Mouse (Mus musculus) forebrain, embryonic 14.5 days (tissue): Measurements from ENCODE around the gene Ubiad1. TPM values are rescaled to one million over a fixed set of nuclear protein-coding genes. Genes with fewer than 3 reads are reported as not detected.

Experiments
- ATAC-seq: fragments of 200-750 bp; cut with Nextera tagmentation; 2 replicates; pipeline ENCODE4 v1.8.0; 2017; ENCODE audit warnings: mild to moderate bottlenecking, moderate library complexity
- DNase-seq: peaks from one replicate; pipeline ENCODE4 v3.0.0-alpha.2; 2015; ENCODE audit warnings: low spot score
- H3K27ac ChIP-seq: fragments of 300-500 bp; sonication (generic); 2 replicates; pipeline ENCODE4 v1.5.1; 2014; ENCODE audit warnings: low read depth, mild to moderate bottlenecking, control low read depth, low read length, moderate library complexity
- H3K27me3 ChIP-seq: fragments of 300-500 bp; sonication (generic); replicated peaks from 2 replicates; pipeline ENCODE4 v1.6.1; 2014; ENCODE audit warnings: low read length, control low read depth, mixed read lengths; ENCODE audit not compliant: control insufficient read depth, insufficient read depth
- H3K36me3 ChIP-seq: fragments of 300-500 bp; sonication (generic); 2 replicates; pipeline ENCODE4 v1.6.1; 2014; ENCODE audit warnings: low read length, control low read depth; ENCODE audit not compliant: control insufficient read depth, insufficient read depth
- H3K4me1 ChIP-seq: fragments of 300-500 bp; sonication (generic); 2 replicates; pipeline ENCODE4 v1.6.1; 2014; ENCODE audit warnings: antibody characterized with exemption, low read length, control low read depth; ENCODE audit not compliant: control insufficient read depth, insufficient read depth
- H3K4me2 ChIP-seq: fragments of 300-500 bp; sonication (generic); 2 replicates; pipeline ENCODE4 v1.6.1; 2014; ENCODE audit warnings: mild to moderate bottlenecking, control low read depth, low read length
- H3K4me3 ChIP-seq: fragments of 300-500 bp; sonication (generic); 2 replicates; pipeline ENCODE4 v1.5.1; 2014; ENCODE audit warnings: low read depth, low read length, control low read depth
- H3K9ac ChIP-seq: fragments of 300-500 bp; sonication (generic); 2 replicates; pipeline ENCODE4 v1.6.1; 2014; ENCODE audit warnings: mild to moderate bottlenecking, low read length, control low read depth, moderate library complexity
- H3K9me3 ChIP-seq: fragments of 300-500 bp; sonication (generic); replicated peaks from 2 replicates; pipeline ENCODE4 v1.6.1; 2016; ENCODE audit warnings: low read length, control low read depth, mixed read lengths; ENCODE audit not compliant: control insufficient read depth
- WGBS: fragments of 180-500 bp; shearing (Covaris S2); extraction: QIAGEN DNeasy Blood & Tissue Kit; methylation state at CpG from one replicate; pipeline ENCODE4 v1.1.7; 2014; 5-methylcytosine and 5-hydroxymethylcytosine counted together
- polyA plus RNA-seq: library from polyadenylated mRNA; unstranded; fragments of >200 nt; fragmentation: Nextera tagmentation; extraction: Ambion mirVana; gene quantifications from 2 replicates; pipeline ENCODE4 v1.2.1, GENCODE M21; 2014

Gene Ubiad1
- polyA plus RNA-seq, 1 experiment from 2014 or later = 14.2 TPM

DNA sequence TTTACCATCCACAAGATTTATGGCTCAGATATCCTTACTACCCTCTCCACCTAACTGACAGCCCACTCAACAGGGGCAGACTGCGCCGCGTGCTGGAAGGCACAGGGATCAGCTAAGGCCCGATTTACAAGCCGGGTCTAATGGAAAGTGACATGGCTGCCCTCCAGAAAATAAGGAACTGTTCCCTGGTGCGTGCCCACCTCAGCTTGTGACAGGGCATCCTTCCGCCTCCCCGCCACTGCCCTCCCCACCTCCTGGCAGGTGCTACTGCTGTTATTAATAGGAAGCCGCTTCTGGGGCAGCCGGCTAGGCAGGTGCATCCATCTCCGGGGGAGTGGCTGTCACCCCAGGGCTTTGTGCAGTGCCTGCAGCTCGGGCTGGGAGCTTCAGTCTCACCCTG is 41.2 kb downstream of the Ubiad1 start:
- no peaks in the 10 kb centered on the region for H3K9me3 ChIP-seq
- H3K27me3 ChIP-seq = peaks cover 15% of the 10 kb centered on the region
- DNase-seq (no peak), ATAC-seq (no peak)
- no peak overlapping the region for H3K9ac ChIP-seq
- H3K4me1 ChIP-seq = peaks cover 11% of the 10 kb centered on the region
- 11% methylated on average over 12 of the region's 12 CpGs for WGBS
- no peak overlapping the region for H3K4me2 ChIP-seq
- no peak overlapping the region for H3K27ac ChIP-seq
- no peaks in the 10 kb centered on the region for H3K36me3 ChIP-seq
- H3K4me3 ChIP-seq = no peak overlapping the region

DNA sequence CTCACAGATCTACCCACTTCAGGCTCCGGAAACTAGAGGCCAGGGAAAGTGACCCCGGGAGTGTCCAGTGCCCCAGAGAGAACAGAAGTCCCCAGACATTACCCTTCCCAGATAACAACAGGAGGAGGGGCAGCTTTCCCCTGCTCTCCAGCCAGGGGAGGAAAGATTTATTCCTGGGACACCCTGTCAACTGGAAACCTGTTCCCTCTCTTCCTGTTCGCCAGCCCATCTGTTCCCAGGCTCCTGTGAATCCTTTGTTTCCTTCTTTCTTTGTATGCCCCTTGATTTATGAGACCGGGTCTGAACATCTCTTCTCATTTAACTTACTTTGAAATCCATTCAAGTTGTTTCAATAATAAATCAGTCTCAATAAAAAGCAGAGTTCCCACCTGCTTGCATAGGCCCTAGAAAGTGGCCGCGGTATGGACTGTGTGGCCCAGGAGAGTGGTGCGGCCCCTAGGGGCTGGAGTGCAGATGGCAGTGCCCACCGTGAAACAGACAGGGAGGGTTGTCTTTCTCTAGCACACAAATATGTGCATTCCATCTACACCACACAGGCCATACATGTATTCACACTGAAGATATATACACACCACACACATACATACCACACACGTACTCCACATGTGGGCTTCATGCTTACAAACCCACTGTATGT is 45.0 kb downstream of the Ubiad1 start:
- Histone ChIP-seq H3K4me2 (no peak overlapping the region), H3K27me3 (peaks cover 4% of the 10 kb centered on the region; the same call in 1 of the 2 replicates), H3K4me3 (no peak overlapping the region), H3K9ac (no peak overlapping the region), H3K9me3 (no peaks in the 10 kb centered on the region), H3K4me1 (peaks cover 8% of the 10 kb centered on the region), H3K27ac (peak overlapping the region; percentile 10; the same call in 1 of the 2 replicates), H3K36me3 (no peaks in the 10 kb centered on the region)
- ATAC-seq (no peak), DNase-seq (no peak)
- WGBS = 70% methylated on average over 9 of the region's 9 CpGs

DNA sequence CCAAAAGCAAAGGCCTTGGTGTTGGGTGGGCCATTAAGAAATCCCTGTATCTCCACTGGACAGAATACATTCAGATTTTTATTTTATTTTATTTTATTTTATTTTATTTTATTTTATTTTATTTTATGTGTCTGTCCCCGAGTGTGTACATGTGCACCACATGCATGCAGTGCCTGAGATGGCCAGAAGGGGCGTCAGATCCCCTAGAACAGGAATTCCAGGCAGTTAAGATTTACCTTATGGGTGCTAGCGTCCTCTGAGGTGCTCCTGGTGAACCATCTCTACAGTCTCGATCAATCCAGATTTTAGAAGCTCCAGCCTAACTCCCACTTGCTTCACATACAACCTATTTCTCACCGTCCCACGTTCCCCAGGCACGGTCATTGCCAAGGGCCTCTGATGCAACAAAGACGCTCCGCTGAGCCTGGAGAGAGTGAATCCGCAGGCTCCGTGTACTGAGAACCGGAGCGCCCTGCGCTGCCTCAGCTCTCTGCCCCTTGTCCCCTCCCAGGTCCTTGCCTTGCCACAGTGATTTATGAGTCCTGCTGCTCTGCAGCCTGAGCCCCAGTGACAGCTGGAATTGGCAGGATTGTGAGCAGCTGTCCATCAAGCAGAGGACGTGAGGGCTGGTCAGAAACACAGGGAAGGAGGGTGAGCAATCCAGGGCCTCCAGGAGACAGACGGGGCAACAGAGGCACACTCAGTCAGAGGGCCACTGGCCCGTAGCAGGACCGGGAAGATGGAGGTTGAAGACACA is 46.9 kb downstream of the Ubiad1 start:
- H3K9me3 ChIP-seq = no peaks in the 10 kb centered on the region
- no peak overlapping the region for H3K4me2 ChIP-seq
- H3K9ac ChIP-seq = no peak overlapping the region
- H3K27ac ChIP-seq = peak overlapping the region; percentile 2; the same call in 1 of the 2 replicates
- ATAC-seq (no peak), DNase-seq (no peak)
- no peaks in the 10 kb centered on the region for H3K36me3 ChIP-seq
- H3K4me3 ChIP-seq = no peak overlapping the region
- 80% methylated on average over 18 of the region's 18 CpGs for WGBS
- peaks cover 3% of the 10 kb centered on the region; the same call in 1 of the 2 replicates for H3K4me1 ChIP-seq
- H3K27me3 ChIP-seq = no peaks in the 10 kb centered on the region

DNA sequence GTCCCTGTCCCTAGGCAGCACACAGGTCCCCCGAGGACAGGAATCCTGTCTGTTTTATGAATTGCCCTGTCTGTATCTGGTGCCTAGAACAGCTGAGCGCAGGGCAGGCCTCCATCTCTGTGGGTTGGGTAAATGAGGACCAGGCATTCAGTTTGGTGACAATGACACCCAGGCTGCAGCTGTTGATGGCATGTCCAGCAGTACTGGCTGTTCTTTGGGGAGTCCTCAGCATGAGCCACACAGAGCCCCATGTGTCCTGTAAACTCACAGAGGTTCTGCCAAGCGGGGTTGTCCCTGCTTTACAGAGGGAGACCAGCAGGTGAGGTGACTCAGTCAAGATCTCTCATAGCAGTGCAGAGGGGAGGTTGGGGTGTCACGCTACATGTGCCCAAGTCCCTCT is 47.5 kb downstream of the Ubiad1 start:
- H3K27ac ChIP-seq = no peak overlapping the region
- no peak overlapping the region for H3K9ac ChIP-seq
- 91% methylated on average over 4 of the region's 4 CpGs for WGBS
- H3K27me3 ChIP-seq = no peaks in the 10 kb centered on the region
- no peak overlapping the region for H3K4me3 ChIP-seq
- no peaks in the 10 kb centered on the region for H3K9me3 ChIP-seq
- H3K36me3 ChIP-seq = no peaks in the 10 kb centered on the region
- no peak overlapping the region for H3K4me2 ChIP-seq
- ATAC-seq (no peak), DNase-seq (no peak)
- peaks cover 8% of the 10 kb centered on the region; the same call in 1 of the 2 replicates for H3K4me1 ChIP-seq

DNA sequence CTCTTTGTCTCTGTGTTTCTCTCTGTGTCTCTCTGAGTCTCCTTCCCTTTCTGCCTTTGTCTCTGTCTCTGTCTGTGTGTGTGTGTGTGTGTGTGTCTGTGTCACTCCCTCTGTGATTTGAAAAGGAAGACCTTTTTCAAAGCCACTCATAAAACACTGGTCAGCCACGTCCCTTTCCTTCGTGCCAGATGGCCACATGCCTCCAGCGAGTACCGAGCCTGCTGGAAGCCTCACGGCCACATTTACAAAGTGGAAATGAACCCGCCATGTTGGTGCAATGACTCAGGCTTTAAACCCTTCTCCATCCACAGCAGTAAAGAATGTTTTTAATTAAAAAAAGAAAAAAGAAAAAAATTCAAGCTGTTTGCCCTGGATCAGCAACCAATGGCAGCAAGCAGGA is 48.7 kb downstream of the Ubiad1 start:
- Histone ChIP-seq H3K9ac (no peak overlapping the region), H3K9me3 (no peaks in the 10 kb centered on the region), H3K4me3 (no peak overlapping the region), H3K36me3 (no peaks in the 10 kb centered on the region), H3K4me1 (peaks cover 8% of the 10 kb centered on the region; the same call in 1 of the 2 replicates), H3K4me2 (no peak overlapping the region), H3K27me3 (no peaks in the 10 kb centered on the region), H3K27ac (no peak overlapping the region)
- whole genome bisulfite sequencing = 69% methylated on average over 6 of the region's 6 CpGs
- DNase-seq (no peak), ATAC-seq (no peak)

DNA sequence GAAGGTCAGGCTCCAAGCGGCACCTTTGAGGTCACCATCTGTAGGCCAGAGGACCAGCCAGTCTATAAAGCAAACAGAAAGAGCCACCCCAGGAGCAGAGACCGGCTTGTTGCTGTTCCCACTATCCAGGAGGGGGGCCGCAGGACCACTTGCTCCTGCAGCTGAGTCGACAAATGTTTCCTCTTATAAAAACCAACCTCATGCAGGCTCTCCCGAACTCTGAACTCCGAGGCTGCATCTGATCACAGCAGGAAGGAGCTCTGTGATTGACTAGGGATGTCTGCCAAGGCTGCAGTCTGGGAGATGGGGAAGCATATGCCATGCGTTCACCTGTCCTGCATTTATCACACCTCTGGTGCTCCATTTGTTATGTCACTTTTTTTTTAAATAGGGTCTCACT is 49.4 kb downstream of the Ubiad1 start:
- Histone ChIP-seq H3K4me1 (peaks cover 8% of the 10 kb centered on the region; the same call in 1 of the 2 replicates), H3K36me3 (no peaks in the 10 kb centered on the region), H3K9ac (no peak overlapping the region), H3K27ac (no peak overlapping the region), H3K9me3 (no peaks in the 10 kb centered on the region), H3K4me3 (no peak overlapping the region), H3K27me3 (no peaks in the 10 kb centered on the region), H3K4me2 (no peak overlapping the region)
- 70% methylated on average over 7 of the region's 7 CpGs for WGBS
- DNase-seq (no peak), ATAC-seq (no peak)

DNA sequence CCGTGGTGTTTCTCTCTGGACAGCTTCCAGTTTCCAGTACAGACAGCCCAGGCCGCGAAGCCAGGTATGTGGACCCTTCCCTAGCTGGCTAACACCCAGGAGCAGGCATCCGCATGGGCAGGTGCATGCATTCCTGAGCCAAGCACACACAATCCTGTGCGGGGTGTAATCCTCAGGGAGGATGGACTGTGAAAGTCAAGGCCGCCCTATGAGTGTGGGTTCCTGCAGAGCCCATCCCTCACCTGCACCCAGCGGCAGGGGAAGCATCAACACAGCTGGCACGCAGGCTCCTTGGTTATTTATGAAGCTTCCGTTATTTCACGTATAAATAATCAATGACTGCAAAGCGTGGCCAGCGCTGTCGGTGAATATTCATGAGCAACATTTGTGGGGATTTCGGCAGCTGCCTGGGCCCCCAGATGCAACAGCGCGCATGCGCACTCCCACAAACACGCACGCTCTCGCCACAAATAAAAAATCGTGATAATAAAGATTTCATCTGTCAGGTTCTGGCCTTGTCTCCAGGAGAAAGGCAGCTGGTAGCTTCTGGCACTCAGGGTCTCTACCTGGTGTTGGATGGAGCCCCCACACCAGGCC is 52.8 kb downstream of the Ubiad1 start:
- Histone ChIP-seq H3K4me1 (peaks cover 6% of the 10 kb centered on the region; the same call in 1 of the 2 replicates), H3K9me3 (no peaks in the 10 kb centered on the region), H3K27ac (no peak overlapping the region), H3K27me3 (no peaks in the 10 kb centered on the region), H3K4me3 (no peak overlapping the region), H3K4me2 (no peak overlapping the region), H3K9ac (0 out of 2 replicates have a peak overlapping the region, but pooled peaks have one; percentile 5), H3K36me3 (no peaks in the 10 kb centered on the region)
- DNase-seq (no peak), ATAC-seq (peak; percentile 35; the same call in 1 of the 2 replicates)
- WGBS = 67% methylated on average over 21 of the region's 21 CpGs

DNA sequence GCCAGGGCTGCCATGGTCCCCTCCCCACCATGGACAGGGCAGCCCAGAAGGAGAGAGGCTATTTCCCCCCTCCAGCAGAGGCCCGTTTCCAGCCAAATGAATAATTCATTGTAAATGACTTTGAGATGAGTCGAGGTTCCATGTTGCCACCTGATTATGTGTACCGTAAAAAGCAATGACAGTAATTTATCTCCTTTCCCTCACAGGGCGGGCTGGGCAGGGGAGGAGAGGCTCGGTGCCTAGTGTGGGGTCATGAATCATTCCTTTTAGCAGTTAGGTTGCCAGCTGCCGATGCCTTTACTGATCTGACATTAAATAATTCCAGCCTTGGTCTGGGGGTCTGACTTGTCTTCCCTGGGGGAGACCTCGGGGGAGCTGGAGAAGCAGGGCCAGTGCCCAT is 54.9 kb downstream of the Ubiad1 start:
- no peak overlapping the region for H3K4me2 ChIP-seq
- H3K4me1 ChIP-seq = peaks cover 10% of the 10 kb centered on the region
- H3K9ac ChIP-seq = no peak overlapping the region
- no peaks in the 10 kb centered on the region for H3K36me3 ChIP-seq
- no peak overlapping the region for H3K4me3 ChIP-seq
- 71% methylated on average over 7 of the region's 7 CpGs for WGBS
- ATAC-seq (no peak), DNase-seq (no peak)
- no peaks in the 10 kb centered on the region for H3K9me3 ChIP-seq
- no peak overlapping the region for H3K27ac ChIP-seq
- H3K27me3 ChIP-seq = no peaks in the 10 kb centered on the region

DNA sequence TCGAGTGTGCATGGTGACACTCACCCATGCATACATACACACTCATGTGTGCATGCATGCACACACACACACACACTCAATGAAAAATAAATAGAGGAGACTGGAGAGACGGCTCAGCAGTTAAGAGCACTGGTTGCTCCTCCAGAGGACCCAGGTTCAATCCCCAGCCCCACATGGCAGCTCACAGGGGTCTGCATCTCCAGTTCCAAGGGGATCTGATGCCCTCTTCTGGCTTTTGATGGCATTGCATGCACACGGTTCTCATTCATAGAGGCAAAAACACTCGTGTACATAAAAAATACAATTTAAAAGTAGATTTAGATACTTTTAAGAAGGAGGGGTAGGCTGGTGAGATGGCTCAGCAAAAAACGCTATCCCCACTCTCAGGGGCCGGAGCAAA is 55.5 kb downstream of the Ubiad1 start:
- Histone ChIP-seq H3K9me3 (no peaks in the 10 kb centered on the region), H3K27me3 (no peaks in the 10 kb centered on the region), H3K4me1 (peaks cover 16% of the 10 kb centered on the region), H3K36me3 (no peaks in the 10 kb centered on the region), H3K4me3 (no peak overlapping the region), H3K4me2 (no peak overlapping the region), H3K9ac (no peak overlapping the region), H3K27ac (no peak overlapping the region)
- ATAC-seq (no peak), DNase-seq (no peak)
- 72% methylated on average over 6 of the region's 6 CpGs for WGBS
